Mouse (Mus musculus) heart, adult 2 months (tissue): ENCODE measurements around the gene Rab8b. TPM values are rescaled to one million over a fixed set of nuclear protein-coding genes. Genes with fewer than 3 reads are reported as not detected.

Source experiments
- DNase-seq, 2 experiments: peaks; one replicate each; pipeline ENCODE4 v3.0.0; 2021
- H3K27ac ChIP-seq: fragments of 200-600 bp; 2 replicates; pipeline ENCODE4 v1.8.1; 2022
- H3K27me3 ChIP-seq: fragments of 200-500 bp; 2 replicates; pipeline ENCODE4 v1.6.1; 2012; ENCODE audit warnings: mild to moderate bottlenecking, low read length, inconsistent platforms, mixed read lengths; ENCODE audit not compliant: control insufficient read depth, insufficient read depth
- H3K36me3 ChIP-seq: fragments of 200-500 bp; 2 replicates; pipeline ENCODE4 v1.6.1; 2012; ENCODE audit warnings: low read length, inconsistent platforms; ENCODE audit not compliant: control insufficient read depth, insufficient read depth
- H3K4me1 ChIP-seq: fragments of 200-500 bp; 2 replicates; pipeline ENCODE4 v1.6.1; 2011; ENCODE audit warnings: low read length; ENCODE audit not compliant: control insufficient read depth, insufficient read depth
- H3K4me3 ChIP-seq: fragments of 200-600 bp; 2 replicates; pipeline ENCODE4 v1.8.1; 2022
- H3K79me2 ChIP-seq: fragments of 200-500 bp; replicated peaks from 2 replicates; pipeline ENCODE4 v1.6.1; 2012; ENCODE audit warnings: mild to moderate bottlenecking, inconsistent platforms, low read length, moderate library complexity, mixed read lengths; ENCODE audit not compliant: control insufficient read depth, insufficient read depth
- H3K9ac ChIP-seq: fragments of 200-500 bp; 2 replicates; pipeline ENCODE4 v1.6.1; 2012; ENCODE audit warnings: low read depth, mild to moderate bottlenecking, control low read depth, inconsistent platforms, low read length, mixed read lengths
- CTCF ChIP-seq: fragments of 200-600 bp; IDR thresholded peaks from 2 replicates; pipeline ENCODE4 v1.8.1; 2022; ENCODE audit warnings: antibody characterized with exemption, mild to moderate bottlenecking, moderate library complexity
- EP300 ChIP-seq: fragments of 200-500 bp; IDR thresholded peaks from 2 replicates; pipeline ENCODE4 v1.6.1; 2011; ENCODE audit warnings: low read depth, low read length, control low read depth; ENCODE audit not compliant: insufficient read depth
- POLR2A ChIP-seq: fragments of 200-500 bp; IDR thresholded peaks from 2 replicates; pipeline ENCODE4 v1.6.1; 2011; ENCODE audit warnings: mild to moderate bottlenecking, low read depth, low read length, control low read depth; ENCODE audit not compliant: insufficient read depth
- WGBS: fragments of 180-500 bp; shearing (Covaris S2); methylation state at CpG from one replicate; pipeline ENCODE4 v1.1.7; 2018; 5-methylcytosine and 5-hydroxymethylcytosine counted together
- intact Hi-C: fragments of 180-260 bp; cut with DNase I; formaldehyde crosslinking; loops from one replicate; pipeline ENCODE4 v1.15.1; 2025
- polyA plus RNA-seq: library from polyadenylated mRNA; depleted of rRNA; stranded (reverse); fragments of >200 nt; gene quantifications from 2 replicates; pipeline ENCODE4 v1.2.3, GENCODE M21; 2012; rRNA removed
- total RNA-seq, 2 experiments: library from RNA; stranded (reverse); gene quantifications; 2 replicates each; pipeline ENCODE4 v1.2.3; 2021

Gene Rab8b
- total and polyA plus RNA-seq, 3 experiments: 5.5 to 9.8 (median 8.5) TPM

GRCm38 (mm10) chr9:66796739-66797138, 122.7 kb downstream of the Rab8b start, which contains the start of gene Gm10647:
Gene Gm10647 (plus strand): TSS chr9:66797039.
- intact Hi-C loops: no loop called here
- WGBS: 89% methylated on average over 5 of the region's 5 CpGs
- H3K9ac ChIP-seq: 0 out of 2 replicates have a peak within 1 kb of the TSS, but pooled peaks have one; percentile 39

DNA sequence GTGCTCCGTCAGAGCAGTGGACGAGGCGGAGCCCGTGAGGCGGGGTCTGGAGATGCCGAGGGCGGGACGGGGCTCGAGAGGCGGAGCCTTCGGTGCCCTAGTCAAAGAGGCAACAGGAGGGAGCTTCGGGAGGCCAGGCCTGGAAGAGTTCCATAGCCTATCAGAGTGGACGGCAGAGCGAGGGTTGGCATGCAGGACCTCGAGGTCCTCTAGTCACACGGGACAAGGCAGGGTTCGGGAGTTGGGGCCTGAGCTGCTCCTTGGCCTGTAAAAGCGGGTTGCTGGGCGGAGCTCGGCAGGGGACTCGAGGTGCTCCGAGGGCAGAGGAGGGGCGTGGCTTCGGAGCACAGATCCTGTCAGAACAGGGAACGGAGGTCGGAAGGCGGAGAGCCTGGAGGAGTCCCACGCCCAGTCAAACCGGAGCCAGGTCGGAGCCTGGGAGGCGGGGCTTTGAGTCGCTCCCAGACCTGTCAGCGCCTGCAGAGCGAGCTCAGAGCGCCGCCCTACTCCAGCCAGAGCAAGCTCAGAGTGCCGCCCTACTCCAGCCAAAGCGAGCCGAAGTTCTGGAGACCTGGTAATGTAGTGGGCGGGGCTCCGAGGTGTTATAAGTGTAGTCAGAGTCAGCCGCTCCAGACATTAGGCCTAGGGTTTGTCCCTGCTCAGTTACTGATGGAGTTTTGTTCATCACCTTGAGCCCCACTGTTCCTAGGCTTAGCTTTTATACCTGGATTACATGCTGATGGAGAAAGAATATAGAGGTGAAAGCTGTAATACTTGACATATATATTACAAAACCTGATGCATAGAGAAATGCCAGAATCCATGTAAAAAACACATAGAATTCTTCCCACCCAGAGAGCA, 123.8 kb downstream of the Rab8b start, which contains the start of gene Aph1b:
Gene Aph1b, minus strand, starts transcription at position 27 of the 861 bp plus-strand sequence.
- H3K27me3 ChIP-seq: no peaks in the 10 kb centered on the region
- H3K36me3 ChIP-seq: no peaks in the 10 kb centered on the region
- intact Hi-C loops: loop anchor here (2.0 kb wide), 1 partner anchor 39 kb away; the partner anchor contains the start of gene Aph1c
- peak within 1 kb of the TSS; percentile 84 for H3K9ac ChIP-seq
- TF ChIP-seq EP300 (peak; percentile 56; the same call in 1 of the 2 replicates), CTCF (0 out of 2 replicates have a peak, but pooled peaks have one; percentile 2), POLR2A (peak; percentile 74)
- peak within 1 kb of the TSS; percentile 75 for H3K4me3 ChIP-seq
- no peaks in the 10 kb centered on the region for H3K79me2 ChIP-seq
- H3K4me1 ChIP-seq: no peaks in the 10 kb centered on the region; the same call in 1 of the 2 replicates
- peak within 1 kb of the TSS; percentile 88 for H3K27ac ChIP-seq
- DNase-seq: peak; percentile 97 to 98
- under 1% methylated on average over 42 of the region's 42 CpGs for WGBS

More at GRCm38 (mm10) chr9:66796739-66797138, 122.7 kb downstream of the Rab8b start, which contains the start of gene Gm10647:
- DNase-seq: no peak
- H3K79me2 ChIP-seq: no peaks in the 10 kb centered on the region
- peak within 1 kb of the TSS; percentile 75 for H3K4me3 ChIP-seq
- no peaks in the 10 kb centered on the region for H3K36me3 ChIP-seq
- TF ChIP-seq CTCF: no peak
- TF ChIP-seq EP300: no peak
- no peak for TF ChIP-seq POLR2A
- H3K4me1 ChIP-seq: no peaks in the 10 kb centered on the region; the same call in 1 of the 2 replicates
- no peaks in the 10 kb centered on the region for H3K27me3 ChIP-seq
- H3K27ac ChIP-seq: peak within 1 kb of the TSS; percentile 88

DNA sequence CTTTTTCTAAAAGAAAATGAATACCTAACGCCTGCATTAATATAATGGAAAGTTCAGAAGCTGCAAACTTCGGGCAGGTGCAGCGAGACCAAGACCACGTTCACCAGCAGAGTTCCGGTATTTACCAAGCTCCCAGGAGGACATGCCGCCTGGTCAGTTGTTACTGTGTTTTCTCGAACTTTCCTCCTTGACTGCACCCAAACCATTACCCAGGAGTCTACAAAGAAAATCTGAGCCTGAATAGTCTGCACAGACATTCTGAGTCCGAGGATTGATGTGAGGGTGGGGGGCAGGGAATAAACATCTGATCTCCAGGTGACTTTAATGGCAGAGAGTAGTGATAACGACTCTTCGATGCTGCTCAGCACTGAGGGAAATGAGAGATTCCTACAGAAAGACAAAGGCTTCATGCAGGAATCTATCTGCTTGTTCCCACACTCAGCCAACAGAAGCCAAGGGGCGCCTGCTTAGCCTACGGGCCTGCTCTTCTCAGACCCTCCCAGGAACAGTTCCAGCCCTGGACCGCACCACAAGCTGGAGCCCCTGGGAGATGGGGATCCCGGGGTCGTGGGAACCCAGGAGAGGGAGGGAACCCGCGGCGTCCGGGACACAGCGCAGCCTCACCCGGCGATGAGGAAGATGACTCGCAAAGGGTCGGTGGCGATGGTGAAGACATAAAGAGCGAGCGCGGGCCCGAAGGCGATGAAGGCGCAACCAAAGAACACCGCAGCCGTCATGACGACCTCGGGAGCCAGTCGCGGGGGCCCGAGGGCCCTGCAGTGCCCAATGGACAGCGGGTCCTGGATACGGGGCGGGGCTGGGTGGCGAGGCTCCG, 124.6 kb downstream of the Rab8b start:
- no peak for TF ChIP-seq EP300
- no peak; the same call in 1 of the 2 replicates for TF ChIP-seq POLR2A
- TF ChIP-seq CTCF: no peak
- Histone ChIP-seq H3K4me1 (no peaks in the 10 kb centered on the region; the same call in 1 of the 2 replicates), H3K27me3 (no peaks in the 10 kb centered on the region), H3K27ac (peak overlapping the region; percentile 88), H3K79me2 (no peaks in the 10 kb centered on the region), H3K36me3 (no peaks in the 10 kb centered on the region), H3K9ac (peak overlapping the region; percentile 84), H3K4me3 (peak overlapping the region; percentile 75)
- 3% methylated on average over 43 of the region's 43 CpGs for WGBS
- intact Hi-C loops: loop anchor here (2.0 kb wide), 1 partner anchor 40 kb away; the partner anchor contains the start of gene Aph1c
- no peak for DNase-seq

Other genes with a start within 250 kb of the Rab8b start
- gene Car12, start 206.0 kb downstream of the Rab8b start, total RNA-seq: not detected
- gene Car12, start 206.0 kb downstream of the Rab8b start, polyA plus RNA-seq: not detected in 2 replicates
- 1 to 10 TPM; 4.3 to 5.2 TPM for gene Aph1b, start 124.2 kb downstream of the Rab8b start, total RNA-seq
- gene Aph1b, start 124.2 kb downstream of the Rab8b start, polyA plus RNA-seq: 2.3 and 5.4 TPM in 2 replicates
- under 1 TPM; 0.14 to 0.16 TPM for gene Gm10647, start 122.6 kb downstream of the Rab8b start, total RNA-seq
- 0.10 and 0.26 TPM in 2 replicates for gene Gm10647, start 122.6 kb downstream of the Rab8b start, polyA plus RNA-seq
- gene Aph1c, start 85.0 kb downstream of the Rab8b start, total RNA-seq: 1 to 10 TPM; 1.1 to 1.2 TPM
- gene Aph1c, start 85.0 kb downstream of the Rab8b start, polyA plus RNA-seq: 0.43 and 2.4 TPM in 2 replicates
- gene Rps27l, start 26.4 kb upstream of the Rab8b start, total RNA-seq: 100 to 1,000 TPM; 157 to 180 TPM
- 53.5 and 79.3 TPM in 2 replicates for gene Rps27l, start 26.4 kb upstream of the Rab8b start, polyA plus RNA-seq
- gene Lactb, start 55.8 kb upstream of the Rab8b start, total RNA-seq: 10 to 100 TPM; 20.4 to 20.6 TPM
- gene Lactb, start 55.8 kb upstream of the Rab8b start, polyA plus RNA-seq: 6.8 and 10.8 TPM in 2 replicates
- over 10,000 TPM in 1 of 2 experiments, 1,000 to 10,000 TPM in 1; 9,950 to 10,380 TPM for gene Tpm1, start 129.7 kb upstream of the Rab8b start, total RNA-seq
- gene Tpm1, start 129.7 kb upstream of the Rab8b start, polyA plus RNA-seq: 5,659 and 10,700 TPM in 2 replicates